Mouse (Mus musculus) cerebellum, adult 2 months (tissue): Measurements from ENCODE around the gene 9930104L06Rik.

ENCODE experiments used
- CTCF ChIP-seq: fragments of 200-500 bp; IDR thresholded peaks from 2 replicates; pipeline ENCODE4 v1.5.1; 2011; ENCODE audit warnings: low read depth, mild to moderate bottlenecking, control low read depth, low read length, moderate library complexity, borderline replicate concordance; ENCODE audit not compliant: insufficient read depth
- POLR2A ChIP-seq: fragments of 200-500 bp; IDR thresholded peaks from 2 replicates; pipeline ENCODE4 v1.6.1; 2011; ENCODE audit warnings: low read length, control low read depth, borderline replicate concordance; ENCODE audit not compliant: insufficient read depth

GRCm38 (mm10) chr4:124949488-124949887 is 12.6 kb downstream of the 9930104L06Rik start:
- no peak for TF ChIP-seq POLR2A
- no peak for TF ChIP-seq CTCF
